Mouse (Mus musculus): ENCODE measurements at regions not wholly inside any gene's neighbourhood (a gene's known extent, or its start where the extent isn't known, plus 50 kb on each side); places are given as distances from the start of the nearest gene placed in this dataset.

- TF ChIP-seq CTCF (IDR thresholded peaks at IDR 0.05; ENCODE audit: insufficient read depth, low read depth, low read length) (no peak), POLR2A (IDR thresholded peaks at IDR 0.05; ENCODE audit: insufficient read depth, low read depth, low read length) (no peak)
Measured at GRCm38 (mm10) chr11:63789473-63790120, 132.5 kb downstream of the Hs3st3b1 start.

Measured in olfactory bulb, adult 2 months (tissue).